Mouse (Mus musculus): ENCODE measurements around the gene Coa7. TPM values are rescaled to one million over a fixed set of nuclear protein-coding genes. Genes with fewer than 3 reads are reported as not detected.
A peak's percentile ranks its signal among the peaks of the same experiment; 100 is the strongest.
"Not testable (repeated sequence)": the region's sequence is repeated elsewhere in the genome, so short reads cannot be mapped to it uniquely, and the experiment has no call there.

Gene Coa7
- polyA plus RNA-seq, 1 experiment from 2014 or later = 62.2 TPM

- ATAC-seq (peak; percentile 68), DNase-seq (peak; percentile 37)
- Histone ChIP-seq H3K9me3 (ENCODE audit: low read length) (no peaks in the 10 kb centered on the region), H3K4me1 (ENCODE audit: insufficient read depth) (peaks cover 36% of the 10 kb centered on the region), H3K27me3 (ENCODE audit: insufficient read depth, low read length) (no peaks in the 10 kb centered on the region), H3K9ac (replicated peaks) (no peak overlapping the region), H3K27ac (ENCODE audit: low read depth) (peak overlapping the region; percentile 34; the same call in 1 of the 2 replicates), H3K4me2 (ENCODE audit: low read depth, low read length) (peak overlapping the region; percentile 29; the same call in 1 of the 2 replicates), H3K4me3 (ENCODE audit: low read depth, low read length) (no peak overlapping the region), H3K36me3 (replicated peaks; ENCODE audit: insufficient read depth, low read length) (no peaks in the 10 kb centered on the region)
- TF ChIP-seq EP300 (IDR thresholded peaks at IDR 0.05; ENCODE audit: low read depth) = peak; percentile 29; the same call in 1 of the 2 replicates
- TF ChIP-seq CTCF (IDR thresholded peaks at IDR 0.05; ENCODE audit: low read depth) = no peak
- WGBS (ENCODE audit: insufficient replicate concordance) = 45% methylated on average over 5 of the region's 5 CpGs
These were observed 19.2 kb downstream of the Coa7 start for GRCm38 (mm10) chr4:108347111-108347510.

DNA sequence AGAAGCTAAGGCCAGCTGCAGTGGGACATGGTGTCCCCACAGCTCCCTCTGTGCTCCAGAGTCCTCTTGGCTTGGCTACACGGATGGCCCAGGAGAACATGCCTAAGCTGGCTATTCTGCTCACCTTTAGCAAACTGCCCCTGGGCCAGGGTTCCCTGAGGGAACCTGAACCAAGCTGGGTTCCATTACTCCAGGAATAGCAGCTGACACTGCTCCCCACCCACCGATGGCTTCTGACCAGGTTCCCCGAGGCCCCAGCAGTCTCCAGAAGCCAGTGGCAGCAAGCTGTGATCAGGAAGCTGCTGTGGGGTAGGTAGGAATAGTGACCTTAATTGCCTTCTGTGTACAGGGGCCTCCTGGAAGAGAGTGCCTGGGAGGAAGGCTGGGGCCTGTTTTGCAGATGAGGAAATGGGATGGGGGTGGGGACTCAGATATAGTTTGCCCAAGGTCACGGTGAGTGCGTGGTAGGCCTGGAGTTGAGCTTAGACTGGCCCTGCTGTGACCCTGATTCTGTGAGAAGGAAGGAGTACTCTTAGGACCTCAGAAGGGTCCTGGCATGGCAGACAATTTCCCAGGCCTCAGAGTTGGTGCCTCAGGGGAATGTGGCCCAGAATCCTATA lies 20.4 kb downstream of the Coa7 start:
- Histone ChIP-seq H3K9ac (replicated peaks) (no peak overlapping the region), H3K4me1 (ENCODE audit: insufficient read depth) (peaks cover 36% of the 10 kb centered on the region)
- peak; percentile 34 for DNase-seq

GRCm38 (mm10) chr4:108349064-108349463 lies 21.1 kb downstream of the Coa7 start:
- Histone ChIP-seq H3K9me3 (ENCODE audit: low read length) (no peaks in the 10 kb centered on the region), H3K36me3 (replicated peaks; ENCODE audit: insufficient read depth, low read length) (no peaks in the 10 kb centered on the region), H3K4me1 (ENCODE audit: insufficient read depth) (peaks cover 36% of the 10 kb centered on the region), H3K4me2 (ENCODE audit: low read depth, low read length) (no peak overlapping the region), H3K9ac (replicated peaks) (no peak overlapping the region), H3K27ac (ENCODE audit: low read depth) (peak overlapping the region; percentile 69), H3K27me3 (ENCODE audit: insufficient read depth, low read length) (no peaks in the 10 kb centered on the region), H3K4me3 (ENCODE audit: low read depth, low read length) (no peak overlapping the region)
- 0 out of 2 replicates have a peak, but pooled peaks have one; percentile 27 for TF ChIP-seq EP300 (IDR thresholded peaks at IDR 0.05; ENCODE audit: low read depth)
- TF ChIP-seq CTCF (IDR thresholded peaks at IDR 0.05; ENCODE audit: low read depth) = no peak
- WGBS (ENCODE audit: insufficient replicate concordance) = 58% methylated on average over 3 of the region's 3 CpGs
- ATAC-seq (peak; percentile 53), DNase-seq (no peak)

More for the DNA sequence above, 20.4 kb downstream of the Coa7 start:
- TF ChIP-seq EP300 (IDR thresholded peaks at IDR 0.05; ENCODE audit: low read depth) (no peak), CTCF (IDR thresholded peaks at IDR 0.05; ENCODE audit: low read depth) (no peak)
- ATAC-seq = peak; percentile 24; the same call in 1 of the 2 replicates
- WGBS (ENCODE audit: insufficient replicate concordance) = 30% methylated on average over 5 of the region's 5 CpGs
- Histone ChIP-seq H3K27me3 (ENCODE audit: insufficient read depth, low read length) (no peaks in the 10 kb centered on the region), H3K4me2 (ENCODE audit: low read depth, low read length) (no peak overlapping the region), H3K36me3 (replicated peaks; ENCODE audit: insufficient read depth, low read length) (no peaks in the 10 kb centered on the region), H3K4me3 (ENCODE audit: low read depth, low read length) (no peak overlapping the region), H3K9me3 (ENCODE audit: low read length) (no peaks in the 10 kb centered on the region), H3K27ac (ENCODE audit: low read depth) (peak overlapping the region; percentile 69)

DNA sequence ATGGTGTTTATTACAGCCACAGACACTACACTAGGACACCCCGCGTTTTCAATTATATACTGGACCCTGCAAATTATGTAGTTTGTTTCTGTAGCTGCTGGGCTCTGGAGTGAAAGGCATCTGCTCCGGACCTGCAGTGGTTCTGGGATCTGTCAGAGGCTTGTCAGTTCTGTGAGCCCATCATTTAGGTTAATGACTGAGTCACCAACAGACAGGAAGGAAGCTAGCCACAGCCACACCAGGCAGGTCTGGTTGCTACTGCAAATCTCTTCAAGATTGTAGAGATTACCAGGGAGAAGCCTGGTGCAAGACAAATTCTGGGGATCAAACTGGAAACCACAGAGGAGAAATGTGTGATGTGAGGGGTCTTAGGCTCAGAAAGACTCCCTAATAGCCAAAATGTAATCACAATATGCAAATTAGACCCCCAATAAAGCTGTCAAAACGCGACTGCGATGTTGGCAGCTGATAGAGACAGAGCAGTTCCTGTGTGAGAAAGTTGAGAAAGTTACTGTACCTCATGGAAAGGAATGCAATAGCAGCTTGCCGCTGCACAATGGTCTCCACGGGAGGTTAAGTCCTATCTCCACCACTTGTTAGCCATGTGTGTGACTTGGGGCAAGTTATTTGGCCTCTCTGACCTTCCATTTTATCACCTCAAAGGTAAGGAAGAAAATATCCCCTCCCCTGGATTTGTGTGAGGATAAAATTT lies 22.1 kb downstream of the Coa7 start:
- ATAC-seq = no peak
- no peak for DNase-seq
- whole genome bisulfite sequencing (ENCODE audit: insufficient replicate concordance) = 24% methylated on average over 8 of the region's 8 CpGs
- peaks cover 39% of the 10 kb centered on the region for H3K4me1 ChIP-seq (ENCODE audit: insufficient read depth)
- no peaks in the 10 kb centered on the region for H3K27me3 ChIP-seq (ENCODE audit: insufficient read depth, low read length)
- H3K36me3 ChIP-seq (replicated peaks; ENCODE audit: insufficient read depth, low read length) = no peaks in the 10 kb centered on the region
- TF ChIP-seq EP300 (IDR thresholded peaks at IDR 0.05; ENCODE audit: low read depth) = no peak
- no peak for TF ChIP-seq CTCF (IDR thresholded peaks at IDR 0.05; ENCODE audit: low read depth)
- H3K27ac ChIP-seq (ENCODE audit: low read depth) = peak overlapping the region; percentile 69
- no peak overlapping the region for H3K4me2 ChIP-seq (ENCODE audit: low read depth, low read length)
- H3K4me3 ChIP-seq (ENCODE audit: low read depth, low read length) = no peak overlapping the region
- no peak overlapping the region for H3K9ac ChIP-seq (replicated peaks)
- no peaks in the 10 kb centered on the region for H3K9me3 ChIP-seq (ENCODE audit: low read length)

DNA sequence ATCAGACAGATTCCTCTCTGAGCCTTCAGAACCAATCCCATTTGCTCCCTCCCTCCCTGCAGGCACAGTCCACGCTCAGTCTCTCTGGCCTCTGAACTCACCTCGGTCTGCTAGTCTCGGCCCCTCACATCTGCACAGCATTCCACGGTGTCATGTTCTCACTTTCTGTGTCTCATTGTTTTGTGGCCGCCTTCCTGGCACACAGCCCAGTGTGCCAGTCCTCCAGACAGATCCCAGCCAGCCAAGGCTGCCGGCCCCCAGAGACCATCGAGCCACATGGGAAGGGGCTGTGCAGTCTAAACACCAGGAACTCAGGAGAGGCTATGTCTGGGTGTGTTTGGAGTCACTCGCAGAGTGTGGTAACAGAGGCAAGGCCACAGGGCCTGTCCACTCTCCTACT lies 22.9 kb downstream of the Coa7 start:
- DNase-seq (peak; percentile 47), ATAC-seq (0 out of 2 replicates have a peak, but pooled peaks have one; percentile 21)
- Histone ChIP-seq H3K9ac (replicated peaks) (no peak overlapping the region), H3K4me2 (ENCODE audit: low read depth, low read length) (no peak overlapping the region), H3K4me1 (ENCODE audit: insufficient read depth) (peaks cover 46% of the 10 kb centered on the region), H3K4me3 (ENCODE audit: low read depth, low read length) (no peak overlapping the region), H3K27me3 (ENCODE audit: insufficient read depth, low read length) (no peaks in the 10 kb centered on the region), H3K27ac (ENCODE audit: low read depth) (peak overlapping the region; percentile 1), H3K36me3 (replicated peaks; ENCODE audit: insufficient read depth, low read length) (no peaks in the 10 kb centered on the region), H3K9me3 (ENCODE audit: low read length) (no peaks in the 10 kb centered on the region)
- TF ChIP-seq EP300 (IDR thresholded peaks at IDR 0.05; ENCODE audit: low read depth) (no peak), CTCF (IDR thresholded peaks at IDR 0.05; ENCODE audit: low read depth) (no peak)
- 33% methylated on average over 8 of the region's 8 CpGs for WGBS (ENCODE audit: insufficient replicate concordance)

GRCm38 (mm10) chr4:108353591-108353990 lies 25.7 kb downstream of the Coa7 start:
- H3K27me3 ChIP-seq (ENCODE audit: insufficient read depth, low read length); H3K4me2 ChIP-seq (ENCODE audit: low read depth, low read length); H3K4me3 ChIP-seq (ENCODE audit: low read depth, low read length); H3K9me3 ChIP-seq (ENCODE audit: low read length); H3K36me3 ChIP-seq (replicated peaks; ENCODE audit: insufficient read depth, low read length); DNase-seq; H3K9ac ChIP-seq (replicated peaks); H3K27ac ChIP-seq (ENCODE audit: low read depth): not testable (repeated sequence)
- peak; percentile 87 for TF ChIP-seq EP300 (IDR thresholded peaks at IDR 0.05; ENCODE audit: low read depth)
- ATAC-seq = peak; percentile 22
- H3K4me1 ChIP-seq (ENCODE audit: insufficient read depth) = peaks cover 32% of the 10 kb centered on the region
